Mouse (Mus musculus): ENCODE results near the gene Cyp1a2.

- TF ChIP-seq CTCF (IDR thresholded peaks at IDR 0.05; ENCODE audit: insufficient read depth, low read length) (no peak), POLR2A (IDR thresholded peaks at IDR 0.05; ENCODE audit: borderline replicate concordance, extremely low read depth, low read depth, low read length) (no peak)
These were observed 22.0 kb downstream of the Cyp1a2 start for GRCm38 (mm10) chr9:57661552-57661951.
